Mouse (Mus musculus): Measurements from ENCODE around the gene Gm21258. TPM values are rescaled to one million over a fixed set of nuclear protein-coding genes. Genes with fewer than 3 reads are reported as not detected.
"Not testable (repeated sequence)": the region's sequence is repeated elsewhere in the genome, so short reads cannot be mapped to it uniquely, and the experiment has no call there.

The Gm21258 gene
- total RNA-seq (2021): not detected
- long read RNA-seq, experiment 1: 0 reads
- long read RNA-seq, experiment 2: 0 reads

- H3K27ac ChIP-seq; DNase-seq (ENCODE audit: low spot score in 2 of 2); H3K4me3 ChIP-seq: not testable (repeated sequence)
Measured at GRCm38 (mm10) chrY:52779740-52780139, at the start of gene Gm21258. Gene Gm21258 (plus strand): TSS chrY:52780040.
